Mouse (Mus musculus): Measurements from ENCODE around the gene Fam19a2. TPM values are rescaled to one million over a fixed set of nuclear protein-coding genes. Genes with fewer than 3 reads are reported as not detected.

Fam19a2 gene
- polyA plus RNA-seq, 1 experiment from 2014 or later: 0.22 TPM

- no peaks in the 10 kb centered on the region; the same call in 1 of the 2 replicates for H3K9me3 ChIP-seq (replicated peaks)
- no peak overlapping the region for H3K27ac ChIP-seq
- no peak for ATAC-seq (ENCODE audit: low read depth)
- no peaks in the 10 kb centered on the region for H3K4me1 ChIP-seq (replicated peaks)
- DNase-seq: no peak
- H3K4me2 ChIP-seq: no peak overlapping the region
- no peaks in the 10 kb centered on the region for H3K36me3 ChIP-seq
- 68% methylated on average over 7 of the region's 7 CpGs for WGBS (ENCODE audit: insufficient replicate concordance)
- H3K27me3 ChIP-seq: no peaks in the 10 kb centered on the region
- no peak overlapping the region for H3K9ac ChIP-seq
- H3K4me3 ChIP-seq (replicated peaks): no peak overlapping the region
Measured at GRCm38 (mm10) chr10:123572342-123573070, 308.7 kb downstream of the Fam19a2 start.

- Histone ChIP-seq H3K27ac (no peak overlapping the region), H3K4me2 (no peak overlapping the region), H3K9me3 (replicated peaks) (no peaks in the 10 kb centered on the region; the same call in 1 of the 2 replicates), H3K36me3 (no peaks in the 10 kb centered on the region), H3K4me1 (replicated peaks) (no peaks in the 10 kb centered on the region), H3K4me3 (replicated peaks) (no peak overlapping the region), H3K9ac (no peak overlapping the region), H3K27me3 (no peaks in the 10 kb centered on the region)
- DNase-seq (no peak), ATAC-seq (ENCODE audit: low read depth) (no peak)
- WGBS (ENCODE audit: insufficient replicate concordance): 63% methylated on average over 4 of the region's 4 CpGs
Measured at GRCm38 (mm10) chr10:123577823-123578222, 314.0 kb downstream of the Fam19a2 start.

DNA sequence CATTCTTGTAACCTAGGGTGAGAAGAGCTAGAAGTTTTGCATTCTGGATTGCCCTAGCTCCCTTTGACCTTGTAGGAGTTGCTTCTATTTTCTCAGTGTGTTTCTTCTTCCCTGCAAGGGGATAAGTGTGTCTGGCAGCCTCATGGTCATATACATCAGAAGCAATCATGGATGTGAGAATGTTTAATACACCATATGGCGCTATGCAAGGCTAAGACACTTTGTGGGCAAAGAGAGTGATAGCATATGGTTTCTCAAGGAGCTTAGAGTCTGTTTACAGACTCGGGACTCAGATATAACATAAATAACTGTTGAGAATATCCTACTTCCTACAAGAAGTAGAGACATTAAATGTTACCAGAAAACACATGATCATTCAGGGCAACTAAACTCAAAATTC lies 315.2 kb downstream of the Fam19a2 start:
- ATAC-seq (ENCODE audit: low read depth) (no peak), DNase-seq (no peak)
- Histone ChIP-seq H3K27ac (no peak overlapping the region), H3K27me3 (no peaks in the 10 kb centered on the region), H3K4me2 (no peak overlapping the region), H3K9ac (no peak overlapping the region), H3K4me1 (replicated peaks) (no peaks in the 10 kb centered on the region), H3K4me3 (replicated peaks) (no peak overlapping the region), H3K9me3 (replicated peaks) (no peaks in the 10 kb centered on the region; the same call in 1 of the 2 replicates), H3K36me3 (no peaks in the 10 kb centered on the region)
- WGBS (ENCODE audit: insufficient replicate concordance): 47% methylated on average over 2 of the region's 2 CpGs

DNA sequence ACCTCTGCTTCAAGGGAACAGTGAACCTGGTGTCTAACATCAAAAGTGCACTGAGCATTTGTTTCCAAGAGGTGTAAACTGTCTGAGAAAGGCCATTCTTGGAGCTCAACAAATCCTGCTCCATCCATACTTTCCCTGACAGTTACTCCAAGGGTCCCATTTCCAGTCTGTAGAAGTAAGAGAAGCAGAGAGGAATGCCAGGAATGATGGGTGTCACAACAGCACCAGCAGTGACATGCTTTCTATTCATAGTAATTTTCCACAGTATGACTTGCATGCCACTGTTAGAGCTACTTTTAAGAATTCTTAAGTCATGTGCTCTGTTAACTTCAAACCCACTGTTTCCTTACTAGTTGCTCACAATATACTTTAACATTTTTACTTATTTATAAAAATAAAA lies 331.2 kb downstream of the Fam19a2 start:
- H3K4me1 ChIP-seq (replicated peaks): no peaks in the 10 kb centered on the region
- H3K36me3 ChIP-seq: no peaks in the 10 kb centered on the region
- DNase-seq (no peak), ATAC-seq (ENCODE audit: low read depth) (no peak)
- H3K9ac ChIP-seq: no peak overlapping the region
- no peaks in the 10 kb centered on the region for H3K27me3 ChIP-seq
- no peak overlapping the region for H3K4me3 ChIP-seq (replicated peaks)
- no peak overlapping the region for H3K27ac ChIP-seq
- H3K9me3 ChIP-seq (replicated peaks): no peaks in the 10 kb centered on the region
- H3K4me2 ChIP-seq: no peak overlapping the region

- H3K4me1 ChIP-seq (replicated peaks): no peaks in the 10 kb centered on the region
- DNase-seq (no peak), ATAC-seq (ENCODE audit: low read depth) (no peak)
- no peak overlapping the region for H3K27ac ChIP-seq
- 66% methylated on average over 3 of the region's 3 CpGs for WGBS (ENCODE audit: insufficient replicate concordance)
- H3K9ac ChIP-seq: no peak overlapping the region
- no peak overlapping the region for H3K4me3 ChIP-seq (replicated peaks)
- H3K4me2 ChIP-seq: no peak overlapping the region
- no peaks in the 10 kb centered on the region for H3K9me3 ChIP-seq (replicated peaks)
- no peaks in the 10 kb centered on the region for H3K36me3 ChIP-seq
- H3K27me3 ChIP-seq: no peaks in the 10 kb centered on the region
Measured at GRCm38 (mm10) chr10:123597059-123597458, 333.3 kb downstream of the Fam19a2 start.

DNA sequence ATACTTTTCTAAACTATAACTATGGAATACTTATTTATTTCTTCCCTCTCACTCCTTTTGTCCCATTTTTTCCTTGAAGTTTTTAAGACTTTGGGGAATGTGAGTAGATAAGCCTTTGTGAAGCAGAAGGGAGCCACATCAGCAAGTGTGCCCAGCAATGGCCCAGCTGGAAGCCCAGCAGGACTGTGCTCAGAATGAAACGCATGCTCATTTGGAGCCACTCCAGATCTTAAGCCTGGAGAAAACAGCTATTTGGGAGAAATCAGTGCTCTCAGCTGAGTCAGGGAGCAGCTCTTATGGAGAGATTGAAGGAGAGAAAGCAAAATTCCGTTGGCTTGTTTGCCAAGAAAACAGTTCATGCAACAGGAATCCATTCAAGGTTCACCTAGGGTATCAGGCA lies 341.9 kb downstream of the Fam19a2 start:
- no peaks in the 10 kb centered on the region for H3K4me1 ChIP-seq (replicated peaks)
- DNase-seq (no peak), ATAC-seq (ENCODE audit: low read depth) (no peak)
- 31% methylated on average over 2 of the region's 2 CpGs for WGBS (ENCODE audit: insufficient replicate concordance)
- no peaks in the 10 kb centered on the region for H3K27me3 ChIP-seq
- H3K4me2 ChIP-seq: no peak overlapping the region
- no peaks in the 10 kb centered on the region for H3K9me3 ChIP-seq (replicated peaks)
- no peak overlapping the region for H3K9ac ChIP-seq
- no peak overlapping the region for H3K27ac ChIP-seq
- H3K36me3 ChIP-seq: no peaks in the 10 kb centered on the region
- no peak overlapping the region for H3K4me3 ChIP-seq (replicated peaks)

GRCm38 (mm10) chr10:123626691-123627090 lies 362.9 kb downstream of the Fam19a2 start:
- DNase-seq: no peak
- Histone ChIP-seq H3K4me1 (replicated peaks) (no peaks in the 10 kb centered on the region), H3K27ac (no peak overlapping the region), H3K4me2 (no peak overlapping the region), H3K27me3 (no peaks in the 10 kb centered on the region), H3K36me3 (no peaks in the 10 kb centered on the region), H3K9me3 (replicated peaks) (no peaks in the 10 kb centered on the region), H3K9ac (no peak overlapping the region), H3K4me3 (replicated peaks) (no peak overlapping the region)
- no peak for ATAC-seq (ENCODE audit: low read depth)
- WGBS (ENCODE audit: insufficient replicate concordance): 60% methylated on average over 2 of the region's 2 CpGs

GRCm38 (mm10) chr10:123629248-123629744 lies 365.5 kb downstream of the Fam19a2 start:
- DNase-seq (no peak), ATAC-seq (ENCODE audit: low read depth) (no peak)
- no peak overlapping the region for H3K27ac ChIP-seq
- H3K4me3 ChIP-seq (replicated peaks): no peak overlapping the region
- WGBS (ENCODE audit: insufficient replicate concordance): 65% methylated on average over 5 of the region's 5 CpGs
- no peaks in the 10 kb centered on the region for H3K36me3 ChIP-seq
- H3K9me3 ChIP-seq (replicated peaks): no peaks in the 10 kb centered on the region
- no peak overlapping the region for H3K4me2 ChIP-seq
- H3K27me3 ChIP-seq: no peaks in the 10 kb centered on the region
- no peaks in the 10 kb centered on the region for H3K4me1 ChIP-seq (replicated peaks)
- H3K9ac ChIP-seq: no peak overlapping the region

- DNase-seq: no peak
- H3K27me3 ChIP-seq: no peaks in the 10 kb centered on the region
- ATAC-seq (ENCODE audit: low read depth): no peak
- no peak overlapping the region for H3K4me2 ChIP-seq
- H3K9ac ChIP-seq: no peak overlapping the region
- no peak overlapping the region for H3K27ac ChIP-seq
- no peaks in the 10 kb centered on the region for H3K36me3 ChIP-seq
- no peaks in the 10 kb centered on the region for H3K9me3 ChIP-seq (replicated peaks)
- 62% methylated on average over 5 of the region's 5 CpGs for WGBS (ENCODE audit: insufficient replicate concordance)
- no peak overlapping the region for H3K4me3 ChIP-seq (replicated peaks)
- no peaks in the 10 kb centered on the region for H3K4me1 ChIP-seq (replicated peaks)
Measured at GRCm38 (mm10) chr10:123632029-123632428, 368.2 kb downstream of the Fam19a2 start.

- ATAC-seq (ENCODE audit: low read depth) (no peak), DNase-seq (no peak)
- whole genome bisulfite sequencing (ENCODE audit: insufficient replicate concordance): 72% methylated on average over 5 of the region's 5 CpGs
- no peak overlapping the region for H3K9ac ChIP-seq
- no peaks in the 10 kb centered on the region for H3K36me3 ChIP-seq
- no peak overlapping the region for H3K4me2 ChIP-seq
- H3K4me1 ChIP-seq (replicated peaks): no peaks in the 10 kb centered on the region
- no peak overlapping the region for H3K27ac ChIP-seq
- no peak overlapping the region for H3K4me3 ChIP-seq (replicated peaks)
- H3K9me3 ChIP-seq (replicated peaks): no peaks in the 10 kb centered on the region
- H3K27me3 ChIP-seq: no peaks in the 10 kb centered on the region
Measured at GRCm38 (mm10) chr10:123636655-123637054, 372.9 kb downstream of the Fam19a2 start.

GRCm38 (mm10) chr10:123637496-123637895 lies 373.7 kb downstream of the Fam19a2 start:
- no peak for ATAC-seq (ENCODE audit: low read depth)
- Histone ChIP-seq H3K36me3 (no peaks in the 10 kb centered on the region), H3K9ac (no peak overlapping the region), H3K4me1 (replicated peaks) (no peaks in the 10 kb centered on the region), H3K27ac (no peak overlapping the region), H3K4me3 (replicated peaks) (no peak overlapping the region), H3K27me3 (no peaks in the 10 kb centered on the region), H3K4me2 (no peak overlapping the region), H3K9me3 (replicated peaks) (no peaks in the 10 kb centered on the region)
- no peak for DNase-seq

- no peaks in the 10 kb centered on the region for H3K27me3 ChIP-seq
- DNase-seq: no peak
- 71% methylated on average over 4 of the region's 4 CpGs for WGBS (ENCODE audit: insufficient replicate concordance)
Measured at GRCm38 (mm10) chr10:123645568-123645967, 381.8 kb downstream of the Fam19a2 start.

More at GRCm38 (mm10) chr10:123645568-123645967, 381.8 kb downstream of the Fam19a2 start:
- H3K9me3 ChIP-seq (replicated peaks): no peaks in the 10 kb centered on the region
- no peak overlapping the region for H3K4me2 ChIP-seq
- no peak overlapping the region for H3K4me3 ChIP-seq (replicated peaks)
- no peaks in the 10 kb centered on the region for H3K36me3 ChIP-seq
- ATAC-seq (ENCODE audit: low read depth): no peak
- no peak overlapping the region for H3K27ac ChIP-seq
- H3K9ac ChIP-seq: no peak overlapping the region
- no peaks in the 10 kb centered on the region for H3K4me1 ChIP-seq (replicated peaks)

All from liver, embryonic 13.5 days (tissue).